Mouse (Mus musculus) stomach, adult 2 months (tissue): ENCODE results near the gene Net1. TPM values are rescaled to one million over a fixed set of nuclear protein-coding genes. Genes with fewer than 3 reads are reported as not detected.

ENCODE experiments used
- polyA plus RNA-seq: library from polyadenylated mRNA; depleted of rRNA; stranded (reverse); fragments of >200 nt; gene quantifications from 2 replicates; pipeline ENCODE4 v1.2.3, GENCODE M21; 2012; rRNA removed

The Net1 gene
- polyA plus RNA-seq, result 8.1 and 9.6 TPM in 2 replicates

DNA sequence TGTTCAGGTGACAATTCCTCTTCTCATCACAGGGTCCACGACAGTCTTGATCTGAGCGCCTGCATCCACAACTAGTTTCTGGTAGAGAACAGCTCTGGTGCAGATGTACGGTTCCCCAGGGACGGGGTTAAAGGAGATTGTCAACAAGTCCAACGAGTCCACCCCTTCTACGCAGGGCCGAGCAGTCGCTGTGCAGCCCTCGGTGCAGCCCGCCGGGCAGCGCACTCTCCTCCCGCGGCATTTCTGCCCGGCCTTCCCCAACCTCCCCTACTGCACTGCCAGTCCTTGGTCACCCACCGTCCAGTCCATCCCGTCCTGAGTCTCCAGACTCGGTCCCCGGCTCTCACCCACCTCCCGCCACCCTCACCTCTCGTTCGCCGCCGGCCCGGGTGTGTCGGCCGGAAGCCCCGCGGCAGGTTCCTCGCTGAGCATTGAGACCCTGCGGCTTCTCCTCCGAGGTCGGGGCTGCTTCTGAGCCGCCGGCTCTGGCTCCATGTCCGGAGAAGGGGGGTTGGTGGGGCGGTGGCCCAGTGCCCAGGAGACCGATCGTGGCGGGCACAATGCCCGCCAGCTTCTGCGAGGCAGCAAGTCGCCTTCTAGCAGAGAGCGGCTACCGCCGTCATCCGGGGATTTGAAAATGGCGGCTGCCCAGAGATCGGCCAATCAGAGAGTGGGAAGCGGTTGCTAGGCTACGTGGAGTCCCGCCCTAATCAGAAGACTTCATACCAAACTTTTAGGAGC lies at the start of gene Net1, which contains the start of gene Tubal3:
Net1 (minus strand) TSS at position 650 of the 741 bp plus-strand sequence.
Tubal3 (plus strand) TSS at position 704 of the 741 bp plus-strand sequence.

DNA sequence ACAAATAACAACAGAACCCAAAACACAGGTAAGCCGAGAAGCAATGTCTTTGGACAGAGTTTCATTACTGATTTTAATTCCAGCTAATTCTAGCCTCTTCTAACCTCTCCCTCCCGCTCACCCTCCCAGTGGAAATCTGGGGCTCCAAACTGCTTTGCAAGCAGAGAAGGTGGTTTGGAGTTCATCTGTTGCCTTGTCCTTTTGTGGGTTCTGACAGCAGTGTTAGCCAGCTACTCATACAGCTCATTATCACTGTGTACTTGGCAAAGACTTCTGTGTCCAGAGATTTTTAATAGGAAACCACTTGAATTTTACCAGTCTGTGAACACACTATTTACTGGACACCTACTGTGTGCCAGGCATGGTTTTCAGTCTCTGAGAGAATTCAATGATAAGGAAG lies 27.2 kb upstream of the Net1 start, which contains the start of gene Ucn3:
Ucn3 (minus strand) TSS at position 101 of the 400 bp plus-strand sequence.

DNA sequence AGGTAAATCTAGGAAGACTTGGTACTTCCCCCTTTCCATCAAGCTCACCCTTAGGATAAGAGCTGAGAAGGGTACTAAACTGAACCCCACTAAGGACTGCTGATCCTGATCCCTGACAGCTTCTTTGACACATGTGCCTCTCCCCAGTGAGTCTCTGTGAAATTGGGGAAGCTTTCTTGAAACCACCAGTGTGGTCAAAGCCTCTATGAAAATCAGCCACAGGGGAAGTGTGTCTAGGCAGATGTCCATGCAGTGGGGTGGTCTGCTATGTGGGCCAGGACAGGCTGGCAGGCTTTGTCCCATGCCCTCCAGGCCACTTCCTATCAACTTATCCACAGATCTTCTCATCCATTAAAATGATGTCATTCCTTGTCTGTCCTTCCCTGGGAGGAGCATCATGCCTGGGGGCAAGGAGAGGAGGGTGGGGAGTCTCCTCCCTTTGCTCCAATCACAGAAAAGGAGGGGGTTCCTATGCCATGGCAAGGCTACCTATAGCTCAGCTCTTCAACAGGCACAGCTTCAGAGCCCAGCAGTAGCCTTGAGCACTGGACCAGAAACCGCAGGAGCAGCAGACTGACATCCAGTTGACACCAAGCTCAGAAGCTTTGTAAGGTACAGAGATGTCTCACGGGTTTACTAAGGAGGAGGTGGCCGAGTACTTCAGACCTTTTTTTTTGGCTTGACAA lies 64.2 kb downstream of the Net1 start, which contains the start of gene Calm5:
Calm5 (plus strand) TSS at position 526 of the 686 bp plus-strand sequence.

GRCm38 (mm10) chr13:3837312-3837807 lies 80.7 kb downstream of the Net1 start, which contains the start of gene Calm4:
Gene Calm4 (plus strand): TSS chr13:3837757.

Other genes starting within 250 kb of the Net1 start
- 20.2 and 21.6 TPM in 2 replicates for gene Calml3, start 113.9 kb downstream of the Net1 start, polyA plus RNA-seq
- gene Calm4, start 80.5 kb downstream of the Net1 start, polyA plus RNA-seq, result 4.5 TPM in 2 replicates
- not detected in 2 replicates for gene Calm5, start 64.0 kb downstream of the Net1 start, polyA plus RNA-seq
- 0.05 TPM in 1 of 2 replicates, not detected in the other for gene Tubal3, start 54 bp upstream of the Net1 start, polyA plus RNA-seq
- not detected in 2 replicates for gene Ucn3, start 27.1 kb upstream of the Net1 start, polyA plus RNA-seq
- gene Akr1c14, start 130.8 kb upstream of the Net1 start, polyA plus RNA-seq, result 1.3 and 3.0 TPM in 2 replicates
- 0.06 TPM in 1 of 2 replicates, not detected in the other for gene Akr1c18, start 232.4 kb upstream of the Net1 start, polyA plus RNA-seq